Mouse (Mus musculus) gastrocnemius, postnatal 36 days (tissue): ENCODE data around the gene Abcb4. TPM values are rescaled to one million over a fixed set of nuclear protein-coding genes. Genes with fewer than 3 reads are reported as not detected.
A peak's percentile ranks its signal among the peaks of the same experiment; 100 is the strongest.
"Not testable (repeated sequence)": the region's sequence is repeated elsewhere in the genome, so short reads cannot be mapped to it uniquely, and the experiment has no call there.

Experiments
- DNase-seq, 2 experiments: peaks; one replicate each; pipeline ENCODE4 v3.0.0; 2022
- intact Hi-C: fragments of 180-260 bp; cut with DNase I; formaldehyde crosslinking; loops from one replicate; pipeline ENCODE4 v1.15.1; 2025
- total RNA-seq, 2 experiments: library from RNA; stranded (reverse); gene quantifications; 2 replicates each; pipeline ENCODE4 v1.2.3; 2021

Gene Abcb4
- total RNA-seq, 2 experiments from 2014 or later, result 70.1 to 78.3 TPM

DNA sequence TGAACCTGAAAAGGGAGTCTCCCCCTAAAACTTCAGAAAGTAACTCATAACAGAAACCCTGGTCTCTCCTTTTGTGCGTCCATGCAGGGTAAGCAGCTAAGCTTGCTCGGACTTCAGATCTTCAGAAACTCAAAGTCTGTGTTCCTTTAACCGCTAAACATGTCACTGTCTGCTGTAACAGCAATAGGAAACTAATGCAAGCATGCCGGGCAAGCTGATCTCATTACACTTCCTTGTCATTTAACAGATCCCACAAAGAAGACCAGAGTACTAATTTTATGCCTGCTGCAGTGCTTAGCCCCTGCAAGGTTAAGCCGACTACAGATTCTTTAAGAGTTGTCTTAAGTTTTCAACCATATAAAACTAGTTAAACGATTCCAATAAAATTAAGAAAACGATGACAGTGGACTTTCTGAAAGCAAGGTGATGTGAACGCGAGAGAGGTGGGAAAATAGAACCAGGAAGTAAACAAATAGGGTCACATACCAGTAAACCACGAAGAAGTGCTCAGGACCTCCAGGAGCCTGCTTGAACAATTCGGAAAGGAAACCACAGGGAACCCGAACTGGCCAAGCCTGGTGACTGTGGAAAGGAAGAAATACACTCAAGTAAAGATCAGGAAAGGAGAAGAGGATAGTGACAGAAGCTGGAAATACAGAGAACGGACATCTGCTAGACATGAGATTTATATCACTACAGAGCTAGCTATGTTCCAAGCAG is 102.6 kb downstream of the Abcb4 start:
- no peak for DNase-seq
- intact Hi-C loops, result loop anchor here (5.0 kb wide), 1 partner anchor 106 kb away; the partner anchor contains the start of gene Tmem243

DNA sequence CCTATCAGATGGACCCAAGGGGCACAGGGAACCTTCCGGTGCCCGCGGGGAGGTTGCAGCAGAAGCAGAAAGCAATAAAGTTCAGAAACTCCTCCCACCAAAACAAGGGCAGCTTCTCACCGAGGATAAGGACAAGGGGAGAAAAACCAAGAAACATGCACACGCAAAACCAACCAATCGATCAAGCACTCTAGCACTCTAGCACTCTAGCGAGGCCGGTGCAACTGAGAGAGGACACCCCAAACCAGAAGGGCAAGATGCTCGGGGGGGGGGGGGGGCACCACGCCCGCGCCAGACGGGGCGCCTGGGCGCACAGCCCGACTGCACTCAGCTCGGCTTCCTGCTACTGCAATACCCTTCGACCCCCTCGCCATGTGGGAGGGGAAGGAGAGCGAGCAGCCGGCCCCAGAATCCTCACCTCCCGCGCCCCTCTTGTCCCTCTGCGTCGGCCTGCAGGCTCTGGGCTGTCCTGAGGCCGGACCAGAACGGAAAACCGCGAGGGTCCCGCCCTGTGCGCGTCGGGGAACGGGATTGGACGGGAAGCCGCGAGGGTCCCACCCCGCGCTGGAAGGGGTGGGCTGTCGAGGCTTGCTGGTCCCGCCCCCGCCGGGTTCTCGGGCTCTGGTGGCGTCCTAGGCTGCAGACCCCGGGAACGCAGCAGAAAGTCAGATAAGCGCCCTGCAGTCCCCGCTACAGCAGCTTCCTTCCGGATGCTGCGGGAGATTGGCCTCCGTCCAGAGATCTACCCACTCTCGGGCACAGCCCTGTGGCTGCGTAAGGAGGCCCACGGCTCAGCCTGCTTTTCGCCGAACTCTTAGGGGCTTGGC is 103.4 kb downstream of the Abcb4 start, which contains the start of gene Crot:
Gene Crot (minus strand): TSS at position 639 of the 827 bp plus-strand sequence.
- intact Hi-C loops, result loop anchor here (5.0 kb wide), 1 partner anchor 105 kb away; the partner anchor contains the start of gene Tmem243
- peak; percentile 91 to 92 for DNase-seq

DNA sequence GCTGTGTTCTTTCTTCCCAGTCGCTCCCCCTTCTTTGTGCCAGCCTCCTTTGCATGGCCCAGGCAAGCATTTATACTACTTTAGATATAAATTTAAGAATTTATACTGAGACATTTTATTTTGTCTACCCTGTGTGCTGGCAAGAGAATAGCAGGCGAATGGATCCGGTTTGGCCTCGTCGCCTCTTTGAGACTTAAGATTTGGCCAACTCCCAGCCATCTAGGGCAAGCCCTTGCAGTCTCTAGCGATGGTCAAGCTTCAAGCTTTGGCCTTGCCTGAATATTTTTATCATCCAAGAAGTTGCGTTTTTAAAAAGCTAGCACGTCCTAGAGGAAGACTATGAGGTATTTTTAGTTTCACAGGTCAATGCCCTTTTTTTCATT is 104.0 kb downstream of the Abcb4 start:
- intact Hi-C loops, result loop anchor here (5.0 kb wide), 1 partner anchor 105 kb away; the partner anchor contains the start of gene Tmem243
- DNase-seq, result peak in 1 of 2 experiments; percentile 19

DNA sequence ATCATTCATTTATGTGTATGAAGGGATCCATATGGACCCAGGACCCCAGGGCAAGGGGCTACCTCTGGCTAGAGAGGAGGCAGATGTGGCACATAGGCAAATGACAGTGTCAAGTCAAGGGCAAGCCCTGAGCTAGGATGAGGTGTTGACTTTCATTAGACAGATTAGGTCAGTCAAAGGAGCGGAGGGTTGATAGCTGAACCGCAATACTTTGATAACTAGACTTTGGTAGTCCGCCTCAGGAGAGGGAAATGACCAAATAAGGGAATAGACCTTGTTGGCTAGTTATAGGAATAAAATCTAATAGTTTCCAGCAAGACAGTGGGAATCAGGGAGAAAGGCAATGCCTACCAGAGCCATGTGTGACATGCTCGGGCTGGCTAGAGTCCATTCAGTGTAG is 105.6 kb downstream of the Abcb4 start:
- DNase-seq, result no peak
- intact Hi-C loops, result loop anchor here (5.0 kb wide), 1 partner anchor 103 kb away; the partner anchor contains the start of gene Tmem243

DNA sequence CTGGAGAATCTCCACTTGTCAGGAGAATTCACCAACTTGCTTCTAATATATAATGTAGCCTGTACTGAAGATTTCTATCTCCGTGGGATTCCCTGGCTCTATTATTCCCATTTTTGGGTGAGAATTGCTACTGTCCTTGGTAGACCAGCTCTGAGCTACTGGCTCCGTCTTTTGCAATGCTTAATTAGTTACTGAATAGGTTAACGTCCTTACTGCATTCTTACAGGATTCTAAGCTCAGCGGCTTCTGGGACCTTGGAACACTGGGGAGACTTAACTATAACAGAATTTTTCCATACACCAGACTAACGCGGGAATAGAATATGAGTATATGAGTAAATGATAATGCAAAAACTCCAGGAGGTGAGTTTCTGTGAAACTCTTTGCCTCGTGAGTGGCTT is 106.5 kb downstream of the Abcb4 start:
- intact Hi-C loops, DNase-seq: not testable (repeated sequence)

DNA sequence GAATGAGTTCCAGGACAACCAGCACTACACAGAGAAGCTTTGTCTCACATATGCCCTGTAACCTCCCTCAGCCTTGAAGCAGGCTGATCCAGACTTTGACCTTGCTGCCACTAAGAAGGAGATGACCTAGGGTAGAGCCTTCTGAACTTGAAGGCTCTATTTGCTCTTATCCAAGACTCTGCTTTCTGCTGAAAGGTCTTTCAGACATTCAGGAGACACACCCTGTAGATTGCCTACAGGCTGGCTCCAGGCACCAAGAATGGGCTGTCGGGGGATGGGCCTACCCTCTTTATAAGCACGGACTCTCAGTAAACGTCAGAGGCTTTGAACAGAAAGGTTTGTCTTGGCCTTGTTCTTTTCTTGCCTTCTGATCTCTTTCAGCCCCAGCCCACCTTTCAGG is 113.1 kb downstream of the Abcb4 start:
- DNase-seq, intact Hi-C loops: not testable (repeated sequence)

Other genes starting within 250 kb of the Abcb4 start
- 1 to 10 TPM; 3.0 to 4.9 TPM for gene Abcb1a, start 233.6 kb upstream of the Abcb4 start, total RNA-seq
- 1 to 10 TPM; 2.4 to 5.2 TPM for gene Abcb1b, start 95.6 kb upstream of the Abcb4 start, total RNA-seq
- 10 to 100 TPM; 25.2 to 27.8 TPM for gene Crot, start 103.6 kb downstream of the Abcb4 start, total RNA-seq
- 1 to 10 TPM; 5.6 to 8.8 TPM for gene Tmem243, start 207.0 kb downstream of the Abcb4 start, total RNA-seq